Mouse (Mus musculus) MEL (cell line): ENCODE data around the gene Nsun3.

ENCODE experiments used
- CHD2 ChIP-seq: IDR thresholded peaks from 2 replicates; pipeline ENCODE4 v1.6.1; 2011; ENCODE audit warnings: low read length, improper control_type of control experiment
- MAZ ChIP-seq: IDR thresholded peaks from 2 replicates; pipeline ENCODE4 v1.6.1; 2012; ENCODE audit warnings: low read depth, mild to moderate bottlenecking, inconsistent platforms, low read length, improper control_type of control experiment
- POLR2A ChIP-seq, 2 experiments: IDR thresholded peaks; 2 replicates each; pipeline ENCODE4 v1.6.1; 2011 to 2012; ENCODE audit warnings: low read length in 2 of 2, mild to moderate bottlenecking in 2 of 2, control low read depth in 1 of 2, improper control_type of control experiment in 1 of 2, low read depth in 1 of 2, moderate library complexity in 1 of 2; ENCODE audit not compliant: control insufficient read depth in 1 of 2, insufficient read depth in 1 of 2, poor library complexity in 1 of 2
- RCOR1 ChIP-seq: IDR thresholded peaks from 2 replicates; pipeline ENCODE4 v1.6.1; 2012; ENCODE audit warnings: low read depth, mild to moderate bottlenecking, inconsistent platforms, low read length, improper control_type of control experiment

- TF ChIP-seq POLR2A (IDR thresholded peaks at IDR 0.05; ENCODE audit: control insufficient read depth in 1 of 2, insufficient read depth in 1 of 2, low read depth in 1 of 2, low read length in 2 of 2, poor library complexity in 1 of 2), result no peak
- no peak for TF ChIP-seq RCOR1
- TF ChIP-seq MAZ, result no peak
- TF ChIP-seq CHD2, result no peak
Measured at GRCm38 (mm10) chr16:62753079-62753478, 33.5 kb downstream of the Nsun3 start.
